Mouse (Mus musculus): Measurements from ENCODE around the gene Copa. TPM values are rescaled to one million over a fixed set of nuclear protein-coding genes. Genes with fewer than 3 reads are reported as not detected.

Gene Copa
- polyA plus RNA-seq, 1 experiment = 167 TPM

- H3K4me3 ChIP-seq (ENCODE audit: insufficient read depth, low read length) = no peak overlapping the region
- TF ChIP-seq POLR2A (IDR thresholded peaks at IDR 0.05; ENCODE audit: borderline replicate concordance, low read depth, low read length) (no peak), CTCF (IDR thresholded peaks at IDR 0.05; ENCODE audit: low read depth, low read length) (no peak)
- no peak overlapping the region for H3K27ac ChIP-seq (ENCODE audit: insufficient read depth, low read depth, low read length)
- H3K4me1 ChIP-seq (ENCODE audit: control insufficient read depth, insufficient read depth, low read length) = peaks cover 4% of the 10 kb centered on the region; the same call in 1 of the 2 replicates
Observed at GRCm38 (mm10) chr1:172058321-172058720, 24.0 kb upstream of the Copa start.

GRCm38 (mm10) chr1:172058874-172059273 is 23.5 kb upstream of the Copa start:
- Histone ChIP-seq H3K4me1 (ENCODE audit: control insufficient read depth, insufficient read depth, low read length) (peaks cover 4% of the 10 kb centered on the region; the same call in 1 of the 2 replicates), H3K4me3 (ENCODE audit: insufficient read depth, low read length) (no peak overlapping the region), H3K27ac (ENCODE audit: insufficient read depth, low read depth, low read length) (no peak overlapping the region)
- TF ChIP-seq POLR2A (IDR thresholded peaks at IDR 0.05; ENCODE audit: borderline replicate concordance, low read depth, low read length) (no peak), CTCF (IDR thresholded peaks at IDR 0.05; ENCODE audit: low read depth, low read length) (no peak)

GRCm38 (mm10) chr1:172060659-172061058 is 21.7 kb upstream of the Copa start:
- no peak overlapping the region for H3K27ac ChIP-seq (ENCODE audit: insufficient read depth, low read depth, low read length)
- no peak for TF ChIP-seq POLR2A (IDR thresholded peaks at IDR 0.05; ENCODE audit: borderline replicate concordance, low read depth, low read length)
- no peak for TF ChIP-seq CTCF (IDR thresholded peaks at IDR 0.05; ENCODE audit: low read depth, low read length)
- no peak overlapping the region for H3K4me3 ChIP-seq (ENCODE audit: insufficient read depth, low read length)
- H3K4me1 ChIP-seq (ENCODE audit: control insufficient read depth, insufficient read depth, low read length) = peaks cover 4% of the 10 kb centered on the region; the same call in 1 of the 2 replicates

GRCm38 (mm10) chr1:172061217-172061616 is 21.1 kb upstream of the Copa start:
- TF ChIP-seq POLR2A (IDR thresholded peaks at IDR 0.05; ENCODE audit: borderline replicate concordance, low read depth, low read length) (no peak), CTCF (IDR thresholded peaks at IDR 0.05; ENCODE audit: low read depth, low read length) (no peak)
- Histone ChIP-seq H3K4me3 (ENCODE audit: insufficient read depth, low read length) (no peak overlapping the region), H3K27ac (ENCODE audit: insufficient read depth, low read depth, low read length) (no peak overlapping the region), H3K4me1 (ENCODE audit: control insufficient read depth, insufficient read depth, low read length) (peaks cover 4% of the 10 kb centered on the region; the same call in 1 of the 2 replicates)

GRCm38 (mm10) chr1:172062101-172062500 is 20.2 kb upstream of the Copa start:
- Histone ChIP-seq H3K4me1 (ENCODE audit: control insufficient read depth, insufficient read depth, low read length) (peaks cover 4% of the 10 kb centered on the region; the same call in 1 of the 2 replicates), H3K4me3 (ENCODE audit: insufficient read depth, low read length) (no peak overlapping the region), H3K27ac (ENCODE audit: insufficient read depth, low read depth, low read length) (no peak overlapping the region)
- TF ChIP-seq POLR2A (IDR thresholded peaks at IDR 0.05; ENCODE audit: borderline replicate concordance, low read depth, low read length) = no peak
- TF ChIP-seq CTCF (IDR thresholded peaks at IDR 0.05; ENCODE audit: low read depth, low read length) = no peak

GRCm38 (mm10) chr1:172063291-172064023 is 18.9 kb upstream of the Copa start:
- TF ChIP-seq CTCF (IDR thresholded peaks at IDR 0.05; ENCODE audit: low read depth, low read length) (no peak), POLR2A (IDR thresholded peaks at IDR 0.05; ENCODE audit: borderline replicate concordance, low read depth, low read length) (no peak)
- Histone ChIP-seq H3K27ac (ENCODE audit: insufficient read depth, low read depth, low read length) (no peak overlapping the region), H3K4me3 (ENCODE audit: insufficient read depth, low read length) (no peak overlapping the region), H3K4me1 (ENCODE audit: control insufficient read depth, insufficient read depth, low read length) (peaks cover 4% of the 10 kb centered on the region; the same call in 1 of the 2 replicates)

GRCm38 (mm10) chr1:172064613-172065141 is 17.7 kb upstream of the Copa start:
- H3K27ac ChIP-seq (ENCODE audit: insufficient read depth, low read depth, low read length) = no peak overlapping the region
- H3K4me3 ChIP-seq (ENCODE audit: insufficient read depth, low read length) = no peak overlapping the region
- peaks cover 4% of the 10 kb centered on the region; the same call in 1 of the 2 replicates for H3K4me1 ChIP-seq (ENCODE audit: control insufficient read depth, insufficient read depth, low read length)
- TF ChIP-seq POLR2A (IDR thresholded peaks at IDR 0.05; ENCODE audit: borderline replicate concordance, low read depth, low read length) (no peak), CTCF (IDR thresholded peaks at IDR 0.05; ENCODE audit: low read depth, low read length) (no peak)

GRCm38 (mm10) chr1:172070227-172070626 is 12.1 kb upstream of the Copa start:
- TF ChIP-seq CTCF (IDR thresholded peaks at IDR 0.05; ENCODE audit: low read depth, low read length) = no peak
- Histone ChIP-seq H3K4me3 (ENCODE audit: insufficient read depth, low read length) (no peak overlapping the region), H3K27ac (ENCODE audit: insufficient read depth, low read depth, low read length) (no peak overlapping the region), H3K4me1 (ENCODE audit: control insufficient read depth, insufficient read depth, low read length) (no peaks in the 10 kb centered on the region)

GRCm38 (mm10) chr1:172071556-172071955 is 10.8 kb upstream of the Copa start:
- Histone ChIP-seq H3K27ac (ENCODE audit: insufficient read depth, low read depth, low read length) (no peak overlapping the region), H3K4me3 (ENCODE audit: insufficient read depth, low read length) (no peak overlapping the region), H3K4me1 (ENCODE audit: control insufficient read depth, insufficient read depth, low read length) (no peaks in the 10 kb centered on the region)
- no peak for TF ChIP-seq POLR2A (IDR thresholded peaks at IDR 0.05; ENCODE audit: borderline replicate concordance, low read depth, low read length)
- no peak for TF ChIP-seq CTCF (IDR thresholded peaks at IDR 0.05; ENCODE audit: low read depth, low read length)

GRCm38 (mm10) chr1:172072604-172073003 is 9.7 kb upstream of the Copa start:
- H3K27ac ChIP-seq (ENCODE audit: insufficient read depth, low read depth, low read length) = no peak overlapping the region
- TF ChIP-seq CTCF (IDR thresholded peaks at IDR 0.05; ENCODE audit: low read depth, low read length) (no peak), POLR2A (IDR thresholded peaks at IDR 0.05; ENCODE audit: borderline replicate concordance, low read depth, low read length) (no peak)
- no peaks in the 10 kb centered on the region for H3K4me1 ChIP-seq (ENCODE audit: control insufficient read depth, insufficient read depth, low read length)
- no peak overlapping the region for H3K4me3 ChIP-seq (ENCODE audit: insufficient read depth, low read length)
